Mouse (Mus musculus) thymus, adult 2 months (tissue): ENCODE measurements around the gene Nrg4.

Experiments
- CTCF ChIP-seq: fragments of 200-500 bp; IDR thresholded peaks from 2 replicates; pipeline ENCODE4 v1.5.1; 2012; ENCODE audit warnings: mild to moderate bottlenecking, control low read depth, low read length, moderate library complexity, borderline replicate concordance; ENCODE audit not compliant: control insufficient read depth, poor library complexity, insufficient read depth; ENCODE audit errors: extremely low read depth
- POLR2A ChIP-seq: fragments of 200-500 bp; IDR thresholded peaks from 2 replicates; pipeline ENCODE4 v1.6.1; 2012; ENCODE audit warnings: mild to moderate bottlenecking, low read length, control low read depth, moderate library complexity; ENCODE audit not compliant: control insufficient read depth, poor library complexity, insufficient read depth; ENCODE audit errors: extremely low read depth

- no peak for TF ChIP-seq POLR2A
- TF ChIP-seq CTCF, result no peak
Observed at GRCm38 (mm10) chr9:55327234-55327615, 581 bp upstream of the Nrg4 start.
